Mouse (Mus musculus) kidney, embryonic 16.5 days (tissue): ENCODE data around the gene Tmod1. TPM values are rescaled to one million over a fixed set of nuclear protein-coding genes. Genes with fewer than 3 reads are reported as not detected.

Experiments
- ATAC-seq: fragments of 200-750 bp; cut with Nextera tagmentation; 2 replicates; pipeline ENCODE4 v1.8.0; 2017; ENCODE audit warnings: moderate TSS enrichment; ENCODE audit not compliant: low FRiP score, low TSS enrichment
- H3K27ac ChIP-seq: fragments of 300-500 bp; sonication (generic); 2 replicates; pipeline ENCODE4 v1.5.1; 2014; ENCODE audit warnings: low read length
- H3K27me3 ChIP-seq: fragments of 300-500 bp; sonication (generic); 2 replicates; pipeline ENCODE4 v1.6.1; 2014; ENCODE audit warnings: low read length, control low read depth, mixed read lengths; ENCODE audit not compliant: insufficient read depth
- H3K36me3 ChIP-seq: fragments of 300-500 bp; sonication (generic); 2 replicates; pipeline ENCODE4 v1.6.1; 2014; ENCODE audit warnings: low read length, control low read depth, mixed read lengths; ENCODE audit not compliant: insufficient read depth
- H3K4me1 ChIP-seq: fragments of 300-500 bp; sonication (generic); 2 replicates; pipeline ENCODE4 v1.6.1; 2014; ENCODE audit warnings: low read length, control low read depth, mixed read lengths; ENCODE audit not compliant: insufficient read depth
- H3K4me2 ChIP-seq: fragments of 300-500 bp; sonication (generic); replicated peaks from 2 replicates; pipeline ENCODE4 v1.6.1; 2014; ENCODE audit warnings: low read depth, low read length
- H3K4me3 ChIP-seq: fragments of 300-500 bp; sonication (generic); 2 replicates; pipeline ENCODE4 v1.5.1; 2014; ENCODE audit warnings: mild to moderate bottlenecking, low read length
- H3K9ac ChIP-seq: fragments of 300-500 bp; sonication (generic); replicated peaks from 2 replicates; pipeline ENCODE4 v1.6.1; 2014; ENCODE audit warnings: low read length
- H3K9me3 ChIP-seq: fragments of 300-500 bp; sonication (generic); 2 replicates; pipeline ENCODE4 v1.6.1; 2016; ENCODE audit warnings: low read length, control low read depth
- WGBS: fragments of 180-500 bp; shearing (Covaris S2); extraction: QIAGEN DNeasy Blood & Tissue Kit; methylation state at CpG from one replicate; pipeline ENCODE4 v1.1.7; 2014; 5-methylcytosine and 5-hydroxymethylcytosine counted together
- polyA plus RNA-seq: library from polyadenylated mRNA; unstranded; fragments of >200 nt; fragmentation: Nextera tagmentation; extraction: Ambion mirVana; gene quantifications from 2 replicates; pipeline ENCODE4 v1.2.1, GENCODE M21; 2015

The Tmod1 gene
- polyA plus RNA-seq, 1 experiment from 2014 or later: 6.3 TPM

- H3K27ac ChIP-seq: no peak overlapping the region
- H3K36me3 ChIP-seq: no peaks in the 10 kb centered on the region
- no peak overlapping the region for H3K4me3 ChIP-seq
- H3K4me1 ChIP-seq: peaks cover 7% of the 10 kb centered on the region
- WGBS: 56% methylated on average over 9 of the region's 9 CpGs
- no peaks in the 10 kb centered on the region for H3K27me3 ChIP-seq
- H3K9me3 ChIP-seq: no peaks in the 10 kb centered on the region
- no peak; the same call in 1 of the 2 replicates for ATAC-seq
- no peak overlapping the region for H3K9ac ChIP-seq
- no peak overlapping the region for H3K4me2 ChIP-seq
These were observed 46.6 kb downstream of the Tmod1 start for GRCm38 (mm10) chr4:46085223-46085811.

GRCm38 (mm10) chr4:46086718-46087426 lies 48.1 kb downstream of the Tmod1 start:
- Histone ChIP-seq H3K27ac (no peak overlapping the region), H3K9me3 (no peaks in the 10 kb centered on the region), H3K27me3 (no peaks in the 10 kb centered on the region), H3K9ac (no peak overlapping the region), H3K4me3 (no peak overlapping the region), H3K36me3 (no peaks in the 10 kb centered on the region), H3K4me2 (no peak overlapping the region), H3K4me1 (peaks cover 7% of the 10 kb centered on the region)
- ATAC-seq: no peak
- 75% methylated on average over 17 of the region's 18 CpGs for WGBS

GRCm38 (mm10) chr4:46087427-46087771 lies 48.7 kb downstream of the Tmod1 start:
- H3K4me1 ChIP-seq: peaks cover 7% of the 10 kb centered on the region

GRCm38 (mm10) chr4:46087852-46088251 lies 49.1 kb downstream of the Tmod1 start:
- H3K27ac ChIP-seq: no peak overlapping the region
- ATAC-seq: no peak
- no peak overlapping the region for H3K4me2 ChIP-seq
- no peaks in the 10 kb centered on the region for H3K27me3 ChIP-seq
- H3K4me1 ChIP-seq: peaks cover 7% of the 10 kb centered on the region
- H3K4me3 ChIP-seq: no peak overlapping the region
- WGBS: 25% methylated on average over 5 of the region's 5 CpGs
- H3K9ac ChIP-seq: no peak overlapping the region
- no peaks in the 10 kb centered on the region for H3K36me3 ChIP-seq
- H3K9me3 ChIP-seq: no peaks in the 10 kb centered on the region

More at GRCm38 (mm10) chr4:46087427-46087771, 48.7 kb downstream of the Tmod1 start:
- no peak overlapping the region for H3K27ac ChIP-seq
- no peak overlapping the region for H3K4me2 ChIP-seq
- H3K36me3 ChIP-seq: no peaks in the 10 kb centered on the region
- no peaks in the 10 kb centered on the region for H3K27me3 ChIP-seq
- no peak overlapping the region for H3K9ac ChIP-seq
- no peaks in the 10 kb centered on the region for H3K9me3 ChIP-seq
- WGBS: 59% methylated on average over 7 of the region's 7 CpGs
- H3K4me3 ChIP-seq: no peak overlapping the region
- no peak for ATAC-seq

GRCm38 (mm10) chr4:46089524-46090125 lies 50.9 kb downstream of the Tmod1 start:
- Histone ChIP-seq H3K4me1 (peaks cover 7% of the 10 kb centered on the region), H3K9ac (no peak overlapping the region), H3K4me2 (no peak overlapping the region), H3K27ac (no peak overlapping the region), H3K9me3 (no peaks in the 10 kb centered on the region), H3K4me3 (no peak overlapping the region), H3K27me3 (no peaks in the 10 kb centered on the region), H3K36me3 (no peaks in the 10 kb centered on the region)
- no peak for ATAC-seq
- 71% methylated on average over 14 of the region's 14 CpGs for WGBS

- WGBS: 79% methylated on average over 5 of the region's 5 CpGs
- ATAC-seq: no peak
- H3K4me3 ChIP-seq: no peak overlapping the region
- no peak overlapping the region for H3K9ac ChIP-seq
- H3K4me2 ChIP-seq: no peak overlapping the region
- no peaks in the 10 kb centered on the region for H3K36me3 ChIP-seq
- no peaks in the 10 kb centered on the region for H3K27me3 ChIP-seq
- H3K27ac ChIP-seq: no peak overlapping the region
- H3K4me1 ChIP-seq: peaks cover 4% of the 10 kb centered on the region
- no peaks in the 10 kb centered on the region for H3K9me3 ChIP-seq
These were observed 53.8 kb downstream of the Tmod1 start for GRCm38 (mm10) chr4:46092429-46093076.

- H3K4me3 ChIP-seq: no peak overlapping the region
- H3K36me3 ChIP-seq: no peaks in the 10 kb centered on the region
- no peak overlapping the region for H3K27ac ChIP-seq
- peaks cover 13% of the 10 kb centered on the region for H3K4me1 ChIP-seq
- no peaks in the 10 kb centered on the region for H3K9me3 ChIP-seq
- H3K4me2 ChIP-seq: no peak overlapping the region
- H3K9ac ChIP-seq: no peak overlapping the region
- WGBS: 46% methylated on average over 15 of the region's 15 CpGs
- H3K27me3 ChIP-seq: no peaks in the 10 kb centered on the region
- no peak for ATAC-seq
These were observed 56.4 kb downstream of the Tmod1 start for GRCm38 (mm10) chr4:46094916-46095825.

- Histone ChIP-seq H3K4me2 (no peak overlapping the region), H3K9ac (no peak overlapping the region), H3K36me3 (no peaks in the 10 kb centered on the region), H3K27me3 (no peaks in the 10 kb centered on the region), H3K4me3 (no peak overlapping the region), H3K9me3 (no peaks in the 10 kb centered on the region), H3K27ac (no peak overlapping the region), H3K4me1 (peaks cover 18% of the 10 kb centered on the region)
- WGBS: 100% methylated on average over 3 of the region's 3 CpGs
- ATAC-seq: no peak
These were observed 57.1 kb downstream of the Tmod1 start for GRCm38 (mm10) chr4:46095826-46096159.

GRCm38 (mm10) chr4:46096546-46096945 lies 57.8 kb downstream of the Tmod1 start:
- H3K9me3 ChIP-seq: no peaks in the 10 kb centered on the region
- WGBS: 93% methylated on average over 7 of the region's 7 CpGs

More at GRCm38 (mm10) chr4:46096546-46096945, 57.8 kb downstream of the Tmod1 start:
- peaks cover 26% of the 10 kb centered on the region for H3K4me1 ChIP-seq
- ATAC-seq: no peak
- no peak overlapping the region for H3K4me2 ChIP-seq
- no peaks in the 10 kb centered on the region for H3K36me3 ChIP-seq
- no peaks in the 10 kb centered on the region for H3K27me3 ChIP-seq
- H3K27ac ChIP-seq: no peak overlapping the region
- no peak overlapping the region for H3K9ac ChIP-seq
- H3K4me3 ChIP-seq: no peak overlapping the region
